ENCODE assay signal across 18 mouse cellular contexts in the genomic region with DNA sequence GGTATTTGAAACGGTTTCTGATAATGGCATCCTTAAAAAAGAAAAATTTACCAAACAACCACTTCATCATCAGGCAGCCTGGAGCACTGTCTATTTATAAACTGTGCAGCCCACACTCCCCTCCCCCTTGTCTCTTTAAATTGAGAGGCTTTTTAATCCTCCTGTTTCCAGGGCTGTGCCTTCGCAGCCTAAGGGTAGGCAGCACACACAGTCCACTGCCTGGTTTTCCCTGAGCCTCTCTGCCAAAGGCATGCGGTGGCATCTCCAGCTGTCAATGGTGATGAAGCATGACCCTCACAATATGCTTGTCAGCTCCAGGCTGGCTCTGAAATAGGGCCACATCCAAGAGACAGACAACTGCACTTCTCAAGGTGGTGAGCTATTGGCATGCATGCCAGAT. TPM values are rescaled to one million over a fixed set of nuclear protein-coding genes. Genes with fewer than 3 reads are reported as not detected.
DNase-seq lines count a peak whose midpoint lies in the region; ATAC-seq and TF ChIP-seq lines count a peak whose summit lies in the region.
"Had no signal": no experiment of that assay in that cellular context is flagged by ENCODE, and none has a peak within 500 bp of the region (broad histone marks: within the 10 kb centered on the region; RNA-seq: fewer than 3 reads in every experiment).

A gene (minus strand): TSS at position 39 of the 400 bp plus-strand sequence.

- no peak within 1 kb of the TSS for H3K4me2 ChIP-seq in heart, embryonic 12.5 days
- H3K4me2 ChIP-seq in neural tube, embryonic 15.5 days: no peak within 1 kb of the TSS
- H3K4me2 ChIP-seq: embryonic facial prominence, embryonic 13.5 days; limb, embryonic 15.5 days; lung, embryonic 15.5 days had no signal

- TF ChIP-seq CTCF in brain, embryonic 14.5 days (IDR thresholded peaks at IDR 0.05; ENCODE audit: borderline replicate concordance, extremely low read depth, insufficient read depth, insufficient read length): no peak

- DNase-seq in heart, postnatal 14 days: no peak
- DNase-seq in brain, embryonic 14.5 days (ENCODE audit: low read depth): peak; percentile 37
- peak; percentile 6 to 11 for DNase-seq in layer of hippocampus, adult 8-10 months (ENCODE audit: low spot score in 2 of 2)
- no peak for DNase-seq in thymus, postnatal 25 days
- DNase-seq in adrenal gland, adult (ENCODE audit: inconsistent age in 2 of 2, low spot score in 1 of 2): no peak
- DNase-seq: adrenal gland, postnatal 10 days; cerebellum, adult 11 months; kidney, adult 2 months had no signal

- ATAC-seq in heart, embryonic 12.5 days (ENCODE audit: insufficient number of reproducible peaks, low FRiP score): peak; percentile 66
- peak; percentile 50; the same call in 1 of the 2 replicates for ATAC-seq in neural tube, embryonic 15.5 days (ENCODE audit: low FRiP score)
- ATAC-seq: forebrain, embryonic 16.5 days had no signal

- 32% methylated on average over 3 of the region's 3 CpGs for WGBS in heart, embryonic 12.5 days
- WGBS in neural tube, embryonic 15.5 days: 73% methylated on average over 3 of the region's 3 CpGs

- H3K36me3 ChIP-seq in heart, embryonic 12.5 days: no peaks in the 10 kb centered on the region
- H3K36me3 ChIP-seq in neural tube, embryonic 15.5 days: no peaks in the 10 kb centered on the region
- H3K36me3 ChIP-seq: embryonic facial prominence, embryonic 13.5 days; limb, embryonic 15.5 days; lung, embryonic 15.5 days had no signal

- H3K27ac ChIP-seq in heart, embryonic 12.5 days (ENCODE audit: poor library complexity, severe bottlenecking): no peak within 1 kb of the TSS
- H3K27ac ChIP-seq in neural tube, embryonic 15.5 days (replicated peaks): no peak within 1 kb of the TSS
- H3K27ac ChIP-seq: embryonic facial prominence, embryonic 13.5 days; limb, embryonic 15.5 days; lung, embryonic 15.5 days had no signal

- no peak within 1 kb of the TSS for H3K9ac ChIP-seq in heart, embryonic 12.5 days
- H3K9ac ChIP-seq in neural tube, embryonic 15.5 days (replicated peaks): no peak within 1 kb of the TSS
- H3K9ac ChIP-seq: embryonic facial prominence, embryonic 13.5 days; limb, embryonic 15.5 days; lung, embryonic 15.5 days had no signal

- peaks cover 6% of the 10 kb centered on the region; the same call in 1 of the 2 replicates for H3K4me1 ChIP-seq in heart, embryonic 12.5 days (replicated peaks)
- H3K4me1 ChIP-seq in neural tube, embryonic 15.5 days: no peaks in the 10 kb centered on the region
- H3K4me1 ChIP-seq: embryonic facial prominence, embryonic 13.5 days; limb, embryonic 15.5 days; lung, embryonic 15.5 days had no signal

- intact Hi-C loops in heart, postnatal 14 days (cut with DNase I): no loop called here

- no peak for TF ChIP-seq POLR2A in brain, embryonic 14.5 days (IDR thresholded peaks at IDR 0.05; ENCODE audit: borderline replicate concordance, extremely low read depth, insufficient read depth, insufficient read length, poor library complexity, severe bottlenecking)

- peaks cover 5% of the 10 kb centered on the region; the same call in 1 of the 2 replicates for H3K9me3 ChIP-seq in heart, embryonic 12.5 days (replicated peaks)
- H3K9me3 ChIP-seq in neural tube, embryonic 15.5 days (replicated peaks): 0 out of 2 replicates have a peak, but pooled peaks cover 3% of the 10 kb centered on the region
- H3K9me3 ChIP-seq: embryonic facial prominence, embryonic 13.5 days; limb, embryonic 15.5 days; lung, embryonic 15.5 days had no signal

- H3K27me3 ChIP-seq in heart, embryonic 12.5 days (replicated peaks): no peaks in the 10 kb centered on the region
- no peaks in the 10 kb centered on the region for H3K27me3 ChIP-seq in neural tube, embryonic 15.5 days (replicated peaks)
- H3K27me3 ChIP-seq: embryonic facial prominence, embryonic 13.5 days; limb, embryonic 15.5 days; lung, embryonic 15.5 days had no signal

- H3K4me3 ChIP-seq in heart, embryonic 12.5 days: no peak within 1 kb of the TSS
- H3K4me3 ChIP-seq in neural tube, embryonic 15.5 days (replicated peaks): no peak within 1 kb of the TSS
- H3K4me3 ChIP-seq: embryonic facial prominence, embryonic 13.5 days; limb, embryonic 15.5 days; lung, embryonic 15.5 days had no signal

RNA-seq across cellular contexts. Expression of the gene that starts here (rescaled TPM):
- 0.45 and 0.60 TPM in 2 replicates for polyA plus RNA-seq in heart, embryonic 12.5 days (2016; fragmentation: Nextera tagmentation; extraction: Ambion mirVana)
- total RNA-seq in heart, postnatal 14 days (2021): not detected
- 0.14 TPM in 1 of 2 replicates, not detected in the other for polyA plus RNA-seq in brain, embryonic 14.5 days (2012; rRNA removed)
- 1 to 10 TPM in 3 of 4 experiments, under 1 TPM in 1; 0.87 to 4.1 (median 1.9) TPM for total RNA-seq in layer of hippocampus, adult 8-10 months (2022)
- polyA plus RNA-seq in neural tube, embryonic 15.5 days (2015; fragmentation: Nextera tagmentation; extraction: Ambion mirVana): 0.32 TPM in 1 of 2 replicates, not detected in the other
- total RNA-seq: adrenal gland, postnatal 10 days; granulocyte monocyte progenitor cell, adult 5-6 weeks; heart, postnatal 25 days had no signal
- polyA plus RNA-seq: embryonic facial prominence, embryonic 13.5 days; kidney, adult 2 months; stomach, embryonic 14.5 days; urinary bladder, adult 2 months had no signal

Comparison
In these comparisons a context has a peak if more than half of its experiments do, and no peak if none do; other contexts are left out.
1. Peak in ATAC-seq in heart, embryonic 12.5 days; RNA of the gene not detected or under 1 TPM.
2. Peak in DNase-seq in brain, embryonic 14.5 days; RNA of the gene not detected or under 1 TPM.
3. Peak in ATAC-seq in neural tube, embryonic 15.5 days; RNA of the gene not detected or under 1 TPM.
4. DNase-seq: peak in layer of hippocampus, adult 8-10 months (2 of 2); none in heart, postnatal 14 days (0 of 2), thymus, postnatal 25 days (single experiment) and adrenal gland, adult (0 of 2).